Mouse (Mus musculus): Measurements from ENCODE around the gene Trappc2. TPM values are rescaled to one million over a fixed set of nuclear protein-coding genes. Genes with fewer than 3 reads are reported as not detected.

The Trappc2 gene
- polyA plus RNA-seq (2017; shearing (Covaris generic)): 10 to 100 TPM; 22.4 to 39.4 TPM

DNA sequence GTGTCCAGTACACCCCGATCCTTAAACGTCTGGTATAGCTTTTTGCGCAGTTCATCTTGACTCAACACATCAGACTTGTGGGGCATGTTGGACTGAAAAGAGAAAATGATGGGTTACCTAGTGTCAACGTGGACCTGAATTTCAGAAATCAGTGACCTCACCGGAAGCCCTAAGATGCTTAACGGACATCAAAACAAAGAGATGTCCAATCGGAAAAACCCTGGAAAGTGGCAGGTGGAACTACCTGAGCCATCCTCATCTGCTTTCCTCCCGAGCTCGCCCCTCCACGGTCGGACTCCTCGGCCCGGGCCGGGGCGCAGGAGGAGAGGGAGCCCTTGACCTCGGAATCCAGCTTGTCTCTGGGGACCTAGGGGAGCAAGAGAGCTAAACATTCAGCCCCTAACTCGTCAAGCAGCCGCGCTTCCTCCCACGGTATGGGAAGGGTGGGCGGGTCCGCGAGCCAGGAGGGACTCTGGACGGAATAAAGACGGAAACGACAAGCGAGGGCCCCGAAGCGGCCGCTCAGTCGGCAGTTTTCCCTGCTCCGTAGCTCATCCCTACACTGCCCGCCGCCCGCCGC lies at the start of gene Trappc2:
Gene Trappc2, plus strand, starts transcription at position 539 of the 580 bp plus-strand sequence.

DNA sequence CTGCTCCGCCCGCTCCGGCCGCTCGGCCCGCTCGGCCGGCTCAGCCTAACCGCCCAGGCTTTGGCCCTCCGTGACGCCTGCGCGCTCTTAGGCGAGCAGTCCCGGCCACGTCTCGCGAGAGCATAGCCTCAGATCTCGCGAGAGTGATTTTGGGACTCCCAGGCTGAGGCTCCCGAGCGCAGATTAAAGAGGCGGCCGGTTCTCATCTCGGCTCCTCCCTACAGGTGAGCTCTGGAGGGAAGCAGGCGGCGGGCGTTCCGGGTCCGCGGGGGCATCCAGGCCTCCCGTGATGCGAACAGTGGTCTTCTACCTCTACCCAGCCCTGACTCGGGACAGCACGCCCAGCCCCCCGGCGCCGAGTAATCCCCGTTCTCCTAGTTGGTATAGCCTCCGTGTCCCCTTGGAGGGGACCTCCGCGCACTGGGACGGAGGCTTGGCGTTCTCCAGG lies 266 bp downstream of the Trappc2 start, which contains the start of gene Ofd1:
Gene Ofd1, minus strand, starts transcription at position 89 of the 448 bp plus-strand sequence.

DNA sequence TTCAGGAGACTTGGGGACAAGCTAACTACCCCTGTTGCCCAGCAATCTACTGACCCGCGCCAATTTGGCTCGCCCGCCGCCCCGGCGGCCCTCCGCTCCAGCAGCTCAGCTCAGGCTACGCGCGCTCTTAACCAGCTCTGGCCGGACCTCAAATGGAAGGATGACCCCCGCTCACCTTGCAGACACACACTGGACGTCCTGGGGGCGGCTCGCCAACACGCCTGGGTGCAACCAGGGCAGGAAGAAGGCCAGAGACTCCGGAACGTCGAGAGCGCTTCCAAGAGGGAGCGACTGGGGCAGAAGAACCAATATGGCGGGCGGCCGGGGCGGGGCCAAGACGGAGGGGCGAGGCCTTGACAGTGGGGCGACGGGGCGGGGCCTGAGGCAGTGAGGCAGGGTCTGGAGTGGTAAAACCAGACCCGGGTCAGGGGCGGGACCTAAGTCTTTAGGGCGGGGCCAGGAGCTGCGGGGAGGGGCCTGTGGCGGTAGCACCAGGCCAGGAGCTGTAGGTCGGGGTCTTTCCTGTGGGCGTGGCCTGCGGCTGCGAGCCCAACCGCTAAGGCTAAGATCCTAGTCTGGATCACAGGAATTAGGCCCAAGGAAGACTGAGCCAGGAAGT lies 39.1 kb downstream of the Trappc2 start, which contains the start of gene Rab9:
Gene Rab9, minus strand, starts transcription at position 503 of the 619 bp plus-strand sequence.

Other genes with a start within 250 kb of the Trappc2 start
- gene Gpm6b, start 201.7 kb upstream of the Trappc2 start, polyA plus RNA-seq (2017; shearing (Covaris generic)): 10 to 100 TPM; 30.5 to 53.2 TPM
- 10 to 100 TPM in 1 of 2 experiments, 1 to 10 TPM in 1; 9.5 to 11.2 TPM for gene Ofd1, start 130 bp downstream of the Trappc2 start, polyA plus RNA-seq (2017; shearing (Covaris generic))
- gene Rab9, start 39.3 kb downstream of the Trappc2 start, polyA plus RNA-seq (2017; shearing (Covaris generic)): 10 to 100 TPM; 28.0 to 37.2 TPM
- gene Tceanc, start 78.0 kb downstream of the Trappc2 start, polyA plus RNA-seq (2017; shearing (Covaris generic)): 1 to 10 TPM; 5.2 to 7.3 TPM
- gene Egfl6, start 145.1 kb downstream of the Trappc2 start, polyA plus RNA-seq (2017; shearing (Covaris generic)): under 1 TPM; 0.06 to 0.34 TPM